Mouse (Mus musculus) E14TG2a.4 (cell line): ENCODE results near the gene Dtl.

Source experiments
- CTCF ChIP-seq: conservative IDR thresholded peaks from 2 replicates; pipeline ENCODE4 v1.5.1; 2014; ENCODE audit warnings: low read length
- POU5F1 ChIP-seq: IDR thresholded peaks from 2 replicates; pipeline ENCODE4 v1.6.1; 2014; ENCODE audit warnings: low read length, borderline replicate concordance

DNA sequence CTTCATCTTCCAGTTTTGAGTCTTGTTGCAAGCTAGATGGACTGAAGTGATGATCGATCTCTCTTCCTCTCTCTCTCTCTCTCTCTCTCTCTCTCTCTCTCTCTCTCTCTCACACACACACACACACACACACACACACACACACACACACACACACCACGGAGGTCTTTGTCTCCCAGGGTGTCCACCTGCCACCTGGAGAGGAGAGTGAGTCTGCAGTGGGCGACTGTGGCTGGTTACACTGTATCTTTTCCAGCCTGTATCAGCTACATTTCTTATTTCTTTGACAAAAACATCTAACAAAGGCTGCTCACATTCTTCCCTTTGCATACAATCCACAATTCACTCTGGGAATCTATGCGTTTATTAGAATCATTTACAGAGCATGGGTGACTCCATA is 56.4 kb downstream of the Dtl start:
- TF ChIP-seq CTCF (no peak), POU5F1 (no peak)
